Comparison of ENCODE assay signal across 16 mouse cellular contexts in genomic region chr11:51768296-51768695, GRCm38 (mm10). TPM values are rescaled to one million over a fixed set of nuclear protein-coding genes. Genes with fewer than 3 reads are reported as not detected.
A peak's percentile ranks its signal among the peaks of the same experiment; 100 is the strongest.
DNase-seq lines count a peak whose midpoint lies in the region; ATAC-seq and TF ChIP-seq lines count a peak whose summit lies in the region.
"Had no signal": no experiment of that assay in that cellular context is flagged by ENCODE, and none has a peak within 500 bp of the region (broad histone marks: within the 10 kb centered on the region; RNA-seq: fewer than 3 reads in every experiment).

No protein-coding gene starts in this region.

- H3K9me3 ChIP-seq in heart, embryonic 11.5 days (replicated peaks; ENCODE audit: control insufficient read depth, low read length), result no peaks in the 10 kb centered on the region
- H3K9me3 ChIP-seq in liver, embryonic 12.5 days (replicated peaks), result no peaks in the 10 kb centered on the region; the same call in 1 of the 2 replicates
- H3K9me3 ChIP-seq: lung, embryonic 15.5 days; neural tube, embryonic 12.5 days had no signal

- no peak for TF ChIP-seq CTCF in liver, adult 2 months (IDR thresholded peaks at IDR 0.05; ENCODE audit: low read depth, low read length)

- H3K4me3 ChIP-seq in heart, embryonic 11.5 days (ENCODE audit: low read depth, low read length), result no peak overlapping the region
- H3K4me3 ChIP-seq in liver, adult 2 months (ENCODE audit: insufficient read depth, low read depth, low read length), result no peak overlapping the region
- no peak overlapping the region for H3K4me3 ChIP-seq in liver, embryonic 12.5 days
- H3K4me3 ChIP-seq: lung, embryonic 15.5 days; neural tube, embryonic 12.5 days had no signal

- H3K36me3 ChIP-seq in heart, embryonic 11.5 days (ENCODE audit: control insufficient read depth, insufficient read depth, low read length), result no peaks in the 10 kb centered on the region
- H3K36me3 ChIP-seq in liver, adult 2 months (ENCODE audit: control insufficient read depth, insufficient read depth, low read length), result peaks cover 2% of the 10 kb centered on the region; the same call in 1 of the 2 replicates
- 0 out of 2 replicates have a peak, but pooled peaks cover 10% of the 10 kb centered on the region for H3K36me3 ChIP-seq in liver, embryonic 12.5 days
- H3K36me3 ChIP-seq: lung, embryonic 15.5 days; neural tube, embryonic 12.5 days had no signal

- intact Hi-C loops in heart, postnatal 10 days (cut with DNase I), result no loop called here

- DNase-seq in heart, postnatal 10 days, result no peak
- peak; percentile 99 for DNase-seq in liver, adult 2 months (ENCODE audit: extremely low read depth, low read depth, low spot score)
- DNase-seq in liver, result no peak
- peak; percentile 69 for DNase-seq in yolk sac, embryonic 10.5 days (ENCODE audit: low spot score)
- DNase-seq in urinary bladder, postnatal 25 days (ENCODE audit: low spot score), result no peak
- DNase-seq: B cell, adult 2 months; cerebellum, adult 11 months; cerebellum, postnatal 36 days; forebrain, postnatal 0 days; right cerebral cortex, postnatal 4 days had no signal

- peaks cover 8% of the 10 kb centered on the region for H3K4me1 ChIP-seq in heart, embryonic 11.5 days (ENCODE audit: control insufficient read depth, insufficient read depth, low read length)
- H3K4me1 ChIP-seq in liver, adult 2 months (ENCODE audit: control insufficient read depth, insufficient read depth, low read length), result peaks cover 43% of the 10 kb centered on the region
- H3K4me1 ChIP-seq in liver, embryonic 12.5 days, result peaks cover 32% of the 10 kb centered on the region

- WGBS in heart, embryonic 11.5 days (ENCODE audit: insufficient replicate concordance), result 65% methylated on average over 5 of the region's 5 CpGs
- WGBS in liver, adult 2 months, result 21% methylated on average over 5 of the region's 5 CpGs
- 56% methylated on average over 5 of the region's 5 CpGs for WGBS in liver, embryonic 12.5 days (ENCODE audit: insufficient replicate concordance)

- H3K79me2 ChIP-seq in liver, adult 2 months (ENCODE audit: control insufficient read depth, insufficient read depth, low read length), result peaks cover 41% of the 10 kb centered on the region

- no peaks in the 10 kb centered on the region for H3K27me3 ChIP-seq in heart, embryonic 11.5 days (ENCODE audit: control insufficient read depth, insufficient read depth, low read length)
- H3K27me3 ChIP-seq in liver, adult 2 months (ENCODE audit: control insufficient read depth, insufficient read depth, low read length), result no peaks in the 10 kb centered on the region
- H3K27me3 ChIP-seq in liver, embryonic 12.5 days (replicated peaks), result no peaks in the 10 kb centered on the region
- H3K27me3 ChIP-seq: lung, embryonic 15.5 days; neural tube, embryonic 12.5 days; Patski had no signal

- H3K27ac ChIP-seq in heart, embryonic 11.5 days (ENCODE audit: low read depth, low read length), result 0 out of 2 replicates have a peak overlapping the region, but pooled peaks have one; percentile 15
- peak overlapping the region; percentile 95 for H3K27ac ChIP-seq in liver, adult 2 months (replicated peaks; ENCODE audit: insufficient read depth, low read depth, low read length)
- H3K27ac ChIP-seq in liver, embryonic 12.5 days, result peak overlapping the region; percentile 23; the same call in 1 of the 2 replicates
- H3K27ac ChIP-seq: lung, embryonic 15.5 days; neural tube, embryonic 12.5 days had no signal

- TF ChIP-seq POLR2A in liver, adult 2 months (IDR thresholded peaks at IDR 0.05; ENCODE audit: extremely low read depth, insufficient read depth, low read length), result no peak

- no peak for ATAC-seq in heart, embryonic 11.5 days (replicated peaks; ENCODE audit: insufficient number of reproducible peaks, low FRiP score, low TSS enrichment)
- peak; percentile 45 for ATAC-seq in liver, embryonic 12.5 days
- ATAC-seq: forebrain, postnatal 0 days; midbrain, embryonic 16.5 days; Patski had no signal

- no peak overlapping the region for H3K4me2 ChIP-seq in heart, embryonic 11.5 days
- H3K4me2 ChIP-seq in liver, embryonic 12.5 days, result no peak overlapping the region
- H3K4me2 ChIP-seq: lung, embryonic 15.5 days; neural tube, embryonic 12.5 days had no signal

- no peak overlapping the region for H3K9ac ChIP-seq in heart, embryonic 11.5 days (ENCODE audit: low read depth, low read length)
- H3K9ac ChIP-seq in liver, adult 2 months (ENCODE audit: low read depth, low read length), result peak overlapping the region; percentile 46
- no peak overlapping the region for H3K9ac ChIP-seq in liver, embryonic 12.5 days
- H3K9ac ChIP-seq: forebrain, postnatal 0 days; lung, embryonic 15.5 days; neural tube, embryonic 12.5 days had no signal

RNA-seq across cellular contexts. Expression of gene Sar1b, which starts 4.8 kb away (rescaled TPM):
- 132 and 136 TPM in 2 replicates for polyA plus RNA-seq in heart, embryonic 11.5 days (2014; fragmentation: Nextera tagmentation; extraction: Ambion mirVana)
- total RNA-seq in heart, postnatal 10 days (2021), result 10 to 100 TPM; 94.0 to 96.2 TPM
- total RNA-seq in liver, adult 2 months (2014; rRNA removed), result 257 and 370 TPM in 2 replicates
- polyA plus RNA-seq in liver, adult 2 months (2012; rRNA removed), result 61.0 and 75.6 TPM in 2 replicates
- polyA plus RNA-seq in liver, embryonic 12.5 days (2016; fragmentation: Nextera tagmentation; extraction: Ambion mirVana), result 84.8 and 88.7 TPM in 2 replicates

RNA-seq across cellular contexts. Expression of gene Sec24a, which starts 4.9 kb away (rescaled TPM):
- polyA plus RNA-seq in heart, embryonic 11.5 days (2014; fragmentation: Nextera tagmentation; extraction: Ambion mirVana), result 14.2 and 14.5 TPM in 2 replicates
- total RNA-seq in heart, postnatal 10 days (2021), result 10 to 100 TPM; 22.4 to 22.8 TPM
- total RNA-seq in liver, adult 2 months (2014; rRNA removed), result 45.1 and 51.1 TPM in 2 replicates
- 30.6 and 35.3 TPM in 2 replicates for polyA plus RNA-seq in liver, adult 2 months (2012; rRNA removed)
- 9.9 and 11.0 TPM in 2 replicates for polyA plus RNA-seq in liver, embryonic 12.5 days (2016; fragmentation: Nextera tagmentation; extraction: Ambion mirVana)

Comparison
In these comparisons a context has a peak if more than half of its experiments do, and no peak if none do; other contexts are left out.
1. DNase-seq: peak in liver, adult 2 months (single experiment) and yolk sac, embryonic 10.5 days (single experiment); none in heart, postnatal 10 days (0 of 2), liver (single experiment) and urinary bladder, postnatal 25 days (single experiment).
2. H3K27ac ChIP-seq: peak in every context shown above with its lines; median percentile 95 in liver, adult 2 months; 23 in liver, embryonic 12.5 days; 15 in heart, embryonic 11.5 days.